Mouse (Mus musculus): ENCODE data around the gene Lrmda. TPM values are rescaled to one million over a fixed set of nuclear protein-coding genes. Genes with fewer than 3 reads are reported as not detected.

The Lrmda gene
- polyA plus RNA-seq, 1 experiment from 2014 or later = 0.20 TPM

DNA sequence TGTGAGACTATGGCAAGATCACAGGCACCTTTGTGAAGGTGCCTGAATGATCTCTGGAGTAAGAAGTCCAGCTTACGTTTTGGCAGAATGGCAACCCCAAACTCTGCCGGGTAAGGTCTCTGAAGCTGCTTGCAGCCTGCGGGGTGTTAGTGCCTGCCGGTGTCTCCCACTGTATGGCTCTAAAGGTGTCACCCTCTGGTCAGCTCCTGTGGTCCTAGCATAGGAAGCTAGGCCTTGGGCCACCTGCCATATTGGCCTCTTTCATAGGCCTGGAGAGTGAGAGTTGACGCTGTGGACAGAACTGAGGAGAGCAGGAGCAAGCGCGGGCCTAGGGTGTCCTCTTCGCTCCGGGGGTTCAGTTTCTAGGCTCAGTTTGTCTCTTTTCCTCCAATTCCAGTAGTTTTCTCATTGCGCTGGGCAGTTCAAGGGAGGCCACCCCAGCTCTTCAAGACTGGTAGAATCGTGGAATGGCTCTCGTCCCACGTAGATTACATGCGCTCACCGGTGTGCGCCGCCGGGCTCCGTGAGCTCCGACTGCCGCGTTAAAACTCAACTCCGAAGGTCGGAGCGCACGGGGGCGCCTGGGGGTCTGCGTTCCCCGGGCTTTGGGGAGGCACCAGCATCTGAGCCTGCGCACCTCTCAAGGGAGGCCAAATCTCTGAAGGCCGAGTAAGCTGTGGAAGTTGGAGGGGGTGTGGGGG lies 29.0 kb upstream of the Lrmda start:
- ATAC-seq (ENCODE audit: insufficient number of reproducible peaks, low FRiP score, low TSS enrichment, low read depth) (no peak), DNase-seq (ENCODE audit: low spot score) (peak; percentile 65)
- peaks cover 13% of the 10 kb centered on the region for H3K4me1 ChIP-seq (ENCODE audit: control insufficient read depth, insufficient read depth, low read length)
- under 1% methylated on average over 31 of the region's 31 CpGs for WGBS
- H3K4me2 ChIP-seq (ENCODE audit: low read depth, severe bottlenecking) = peak overlapping the region; percentile 80
- H3K36me3 ChIP-seq (ENCODE audit: control insufficient read depth, insufficient read depth, low read length) = peaks cover 2% of the 10 kb centered on the region; the same call in 1 of the 2 replicates
- H3K27ac ChIP-seq (replicated peaks; ENCODE audit: low read depth, low read length) = 0 out of 2 replicates have a peak overlapping the region, but pooled peaks have one; percentile 56
- peaks cover 20% of the 10 kb centered on the region for H3K27me3 ChIP-seq (ENCODE audit: control insufficient read depth, insufficient read depth, low read length)
- peak overlapping the region; percentile 53 for H3K9ac ChIP-seq (ENCODE audit: low read length)
- H3K4me3 ChIP-seq (ENCODE audit: low read depth, low read length) = peak overlapping the region; percentile 87
- H3K9me3 ChIP-seq (ENCODE audit: control insufficient read depth, low read length) = no peaks in the 10 kb centered on the region

- Histone ChIP-seq H3K4me2 (ENCODE audit: low read depth, severe bottlenecking) (peak overlapping the region; percentile 80), H3K4me1 (ENCODE audit: control insufficient read depth, insufficient read depth, low read length) (peaks cover 13% of the 10 kb centered on the region), H3K9me3 (ENCODE audit: control insufficient read depth, low read length) (no peaks in the 10 kb centered on the region), H3K27me3 (ENCODE audit: control insufficient read depth, insufficient read depth, low read length) (peaks cover 17% of the 10 kb centered on the region), H3K9ac (ENCODE audit: low read length) (peak overlapping the region; percentile 32), H3K4me3 (ENCODE audit: low read depth, low read length) (peak overlapping the region; percentile 87), H3K36me3 (ENCODE audit: control insufficient read depth, insufficient read depth, low read length) (no peaks in the 10 kb centered on the region), H3K27ac (replicated peaks; ENCODE audit: low read depth, low read length) (no peak overlapping the region)
- WGBS = under 1% methylated on average over 26 of the region's 26 CpGs
- ATAC-seq (ENCODE audit: insufficient number of reproducible peaks, low FRiP score, low TSS enrichment, low read depth) (no peak), DNase-seq (ENCODE audit: low spot score) (peak; percentile 77)
Observed at GRCm38 (mm10) chr14:21991251-21991780, 28.2 kb upstream of the Lrmda start.

GRCm38 (mm10) chr14:21991856-21992255 lies 27.7 kb upstream of the Lrmda start:
- H3K36me3 ChIP-seq (ENCODE audit: control insufficient read depth, insufficient read depth, low read length) = no peaks in the 10 kb centered on the region
- H3K27me3 ChIP-seq (ENCODE audit: control insufficient read depth, insufficient read depth, low read length) = peaks cover 17% of the 10 kb centered on the region
- peaks cover 13% of the 10 kb centered on the region for H3K4me1 ChIP-seq (ENCODE audit: control insufficient read depth, insufficient read depth, low read length)
- H3K9me3 ChIP-seq (ENCODE audit: control insufficient read depth, low read length) = no peaks in the 10 kb centered on the region
- H3K9ac ChIP-seq (ENCODE audit: low read length) = no peak overlapping the region
- ATAC-seq (ENCODE audit: insufficient number of reproducible peaks, low FRiP score, low TSS enrichment, low read depth) = no peak
- H3K4me3 ChIP-seq (ENCODE audit: low read depth, low read length) = no peak overlapping the region
- 6% methylated on average over 5 of the region's 5 CpGs for WGBS
- no peak overlapping the region for H3K27ac ChIP-seq (replicated peaks; ENCODE audit: low read depth, low read length)
- peak; percentile 43 for DNase-seq (ENCODE audit: low spot score)
- no peak overlapping the region for H3K4me2 ChIP-seq (ENCODE audit: low read depth, severe bottlenecking)

GRCm38 (mm10) chr14:21992321-21992885 lies 27.1 kb upstream of the Lrmda start:
- peaks cover 17% of the 10 kb centered on the region for H3K27me3 ChIP-seq (ENCODE audit: control insufficient read depth, insufficient read depth, low read length)
- no peak overlapping the region for H3K4me2 ChIP-seq (ENCODE audit: low read depth, severe bottlenecking)
- H3K4me1 ChIP-seq (ENCODE audit: control insufficient read depth, insufficient read depth, low read length) = peaks cover 13% of the 10 kb centered on the region
- DNase-seq (ENCODE audit: low spot score) (no peak), ATAC-seq (ENCODE audit: insufficient number of reproducible peaks, low FRiP score, low TSS enrichment, low read depth) (no peak)
- 20% methylated on average over 4 of the region's 4 CpGs for WGBS
- no peak overlapping the region for H3K9ac ChIP-seq (ENCODE audit: low read length)
- no peaks in the 10 kb centered on the region for H3K36me3 ChIP-seq (ENCODE audit: control insufficient read depth, insufficient read depth, low read length)
- H3K4me3 ChIP-seq (ENCODE audit: low read depth, low read length) = no peak overlapping the region
- H3K27ac ChIP-seq (replicated peaks; ENCODE audit: low read depth, low read length) = no peak overlapping the region
- no peaks in the 10 kb centered on the region for H3K9me3 ChIP-seq (ENCODE audit: control insufficient read depth, low read length)

GRCm38 (mm10) chr14:21993251-21994060 lies 26.1 kb upstream of the Lrmda start:
- Histone ChIP-seq H3K4me1 (ENCODE audit: control insufficient read depth, insufficient read depth, low read length) (peaks cover 13% of the 10 kb centered on the region), H3K4me2 (ENCODE audit: low read depth, severe bottlenecking) (peak overlapping the region; percentile 64), H3K9ac (ENCODE audit: low read length) (no peak overlapping the region; the same call in 1 of the 2 replicates), H3K4me3 (ENCODE audit: low read depth, low read length) (peak overlapping the region; percentile 9; the same call in 1 of the 2 replicates), H3K36me3 (ENCODE audit: control insufficient read depth, insufficient read depth, low read length) (no peaks in the 10 kb centered on the region), H3K9me3 (ENCODE audit: control insufficient read depth, low read length) (no peaks in the 10 kb centered on the region), H3K27ac (replicated peaks; ENCODE audit: low read depth, low read length) (no peak overlapping the region), H3K27me3 (ENCODE audit: control insufficient read depth, insufficient read depth, low read length) (peaks cover 17% of the 10 kb centered on the region)
- DNase-seq (ENCODE audit: low spot score) (no peak), ATAC-seq (ENCODE audit: insufficient number of reproducible peaks, low FRiP score, low TSS enrichment, low read depth) (no peak)
- WGBS = 7% methylated on average over 14 of the region's 14 CpGs

GRCm38 (mm10) chr14:21994061-21994990 lies 25.2 kb upstream of the Lrmda start:
- peak overlapping the region; percentile 23; the same call in 1 of the 2 replicates for H3K9ac ChIP-seq (ENCODE audit: low read length)
- H3K27me3 ChIP-seq (ENCODE audit: control insufficient read depth, insufficient read depth, low read length) = peaks cover 17% of the 10 kb centered on the region
- H3K36me3 ChIP-seq (ENCODE audit: control insufficient read depth, insufficient read depth, low read length) = no peaks in the 10 kb centered on the region
- no peak for ATAC-seq (ENCODE audit: insufficient number of reproducible peaks, low FRiP score, low TSS enrichment, low read depth)
- H3K4me3 ChIP-seq (ENCODE audit: low read depth, low read length) = peak overlapping the region; percentile 43
- WGBS = under 1% methylated on average over 44 of the region's 44 CpGs
- peak; percentile 67 for DNase-seq (ENCODE audit: low spot score)
- peak overlapping the region; percentile 64 for H3K4me2 ChIP-seq (ENCODE audit: low read depth, severe bottlenecking)
- H3K4me1 ChIP-seq (ENCODE audit: control insufficient read depth, insufficient read depth, low read length) = peaks cover 13% of the 10 kb centered on the region
- no peak overlapping the region for H3K27ac ChIP-seq (replicated peaks; ENCODE audit: low read depth, low read length)
- no peaks in the 10 kb centered on the region for H3K9me3 ChIP-seq (ENCODE audit: control insufficient read depth, low read length)

DNA sequence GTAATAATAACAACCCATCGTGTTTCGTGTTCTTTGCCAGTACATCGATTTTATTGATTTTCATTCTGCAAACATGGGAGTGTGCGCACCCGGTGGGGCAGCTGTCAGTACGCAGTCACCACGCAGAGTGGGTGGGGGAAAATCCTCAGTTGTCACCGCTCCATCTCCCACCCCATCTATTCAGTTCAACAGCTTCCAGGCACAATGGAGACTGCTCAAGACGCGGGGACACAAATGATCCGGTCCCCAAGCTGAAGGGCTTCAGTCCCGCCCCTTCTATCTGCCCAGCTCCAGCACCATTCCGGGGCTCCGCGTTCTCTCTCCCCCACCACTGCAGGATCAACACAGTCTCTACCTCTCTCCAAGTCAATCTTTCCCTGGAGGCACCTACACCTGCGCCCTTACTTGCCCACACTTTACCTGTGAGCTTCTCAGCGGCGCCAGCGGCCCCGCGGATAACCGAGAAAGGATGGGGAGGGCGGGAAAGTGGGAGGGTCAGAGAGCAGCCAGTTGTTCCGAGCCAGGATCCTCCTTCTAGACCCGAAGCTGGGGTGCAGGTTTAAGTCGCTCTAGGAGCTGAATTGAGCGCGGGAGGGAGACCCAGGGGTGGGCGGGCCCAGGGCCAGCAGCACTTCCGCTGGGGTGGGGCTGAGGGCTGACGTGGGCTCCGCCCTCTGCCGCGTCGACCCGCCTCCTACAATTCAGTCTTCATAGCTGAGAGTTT lies 24.3 kb upstream of the Lrmda start:
- no peaks in the 10 kb centered on the region for H3K9me3 ChIP-seq (ENCODE audit: control insufficient read depth, low read length)
- DNase-seq (ENCODE audit: low spot score) (peak; percentile 80), ATAC-seq (ENCODE audit: insufficient number of reproducible peaks, low FRiP score, low TSS enrichment, low read depth) (peak; percentile 51)
- H3K9ac ChIP-seq (ENCODE audit: low read length) = peak overlapping the region; percentile 3; the same call in 1 of the 2 replicates
- peak overlapping the region; percentile 43 for H3K4me3 ChIP-seq (ENCODE audit: low read depth, low read length)
- peaks cover 13% of the 10 kb centered on the region for H3K4me1 ChIP-seq (ENCODE audit: control insufficient read depth, insufficient read depth, low read length)
- peaks cover 15% of the 10 kb centered on the region for H3K27me3 ChIP-seq (ENCODE audit: control insufficient read depth, insufficient read depth, low read length)
- 1% methylated on average over 36 of the region's 36 CpGs for WGBS
- no peaks in the 10 kb centered on the region for H3K36me3 ChIP-seq (ENCODE audit: control insufficient read depth, insufficient read depth, low read length)
- H3K27ac ChIP-seq (replicated peaks; ENCODE audit: low read depth, low read length) = no peak overlapping the region
- H3K4me2 ChIP-seq (ENCODE audit: low read depth, severe bottlenecking) = peak overlapping the region; percentile 64
